Mouse (Mus musculus): Measurements from ENCODE around the gene Olfr370. TPM values are rescaled to one million over a fixed set of nuclear protein-coding genes. Genes with fewer than 3 reads are reported as not detected.
"Not testable (repeated sequence)": the region's sequence is repeated elsewhere in the genome, so short reads cannot be mapped to it uniquely, and the experiment has no call there.

Olfr370 gene
- not detected for total RNA-seq (2021)
- long read RNA-seq, experiment 1, result 0 reads
- long read RNA-seq, experiment 2, result 0 reads

- no peak for DNase-seq
These were observed at the start of gene Olfr370 for GRCm38 (mm10) chr8:83535736-83536135. Olfr370 (plus strand) TSS chr8:83535780.

- DNase-seq, result peak; percentile 5
These were observed 23.9 kb upstream of the Olfr370 start for GRCm38 (mm10) chr8:83511696-83512095.

DNA sequence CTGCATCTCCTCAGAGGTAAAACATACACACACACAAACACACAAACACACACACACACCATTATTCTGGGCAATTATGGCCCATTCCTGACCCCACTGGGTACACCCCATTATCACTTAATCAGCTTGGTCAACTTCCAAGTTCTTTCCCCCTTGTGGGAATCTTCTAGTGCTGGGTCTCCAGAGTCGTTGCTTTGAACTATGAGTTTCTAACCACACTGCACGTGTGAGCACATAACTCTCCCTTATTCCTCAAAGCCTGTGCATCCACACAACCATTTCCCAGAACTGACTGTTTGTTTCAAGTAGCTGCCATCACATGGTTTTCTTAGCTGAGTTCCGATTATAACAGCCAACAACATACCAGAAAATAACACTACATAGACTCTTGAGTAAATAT lies 15.1 kb upstream of the Olfr370 start:
- DNase-seq, result no peak

GRCm38 (mm10) chr8:83520907-83521306 lies 14.7 kb upstream of the Olfr370 start:
- not testable (repeated sequence) for DNase-seq

DNA sequence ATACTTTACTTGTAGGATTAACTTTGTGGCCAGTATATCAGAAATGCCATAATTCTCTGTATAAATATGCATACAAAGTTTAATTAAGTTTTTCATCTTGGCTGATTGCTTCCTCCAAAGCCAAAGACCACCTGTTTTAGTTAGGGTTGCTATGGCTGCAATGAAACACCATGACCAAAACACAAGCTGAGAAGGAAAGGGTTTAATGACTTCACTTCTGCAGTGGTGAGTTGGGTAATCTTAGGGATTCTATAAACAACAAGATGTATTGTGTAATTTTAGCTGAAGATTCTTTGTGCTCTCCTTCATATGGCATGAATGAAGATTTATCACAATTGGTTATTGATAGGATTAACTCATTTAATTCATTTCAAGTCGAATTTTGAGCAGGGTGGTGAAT lies 14.3 kb upstream of the Olfr370 start:
- no peak for DNase-seq

GRCm38 (mm10) chr8:83534802-83535201 lies 778 bp upstream of the Olfr370 start:
- DNase-seq, result no peak

GRCm38 (mm10) chr8:83562669-83563068 lies 27.1 kb downstream of the Olfr370 start:
- DNase-seq, result no peak

GRCm38 (mm10) chr8:83563246-83563645 lies 27.7 kb downstream of the Olfr370 start:
- DNase-seq, result no peak

GRCm38 (mm10) chr8:83565731-83566375 lies 30.3 kb downstream of the Olfr370 start:
- peak; percentile 21 for DNase-seq

DNA sequence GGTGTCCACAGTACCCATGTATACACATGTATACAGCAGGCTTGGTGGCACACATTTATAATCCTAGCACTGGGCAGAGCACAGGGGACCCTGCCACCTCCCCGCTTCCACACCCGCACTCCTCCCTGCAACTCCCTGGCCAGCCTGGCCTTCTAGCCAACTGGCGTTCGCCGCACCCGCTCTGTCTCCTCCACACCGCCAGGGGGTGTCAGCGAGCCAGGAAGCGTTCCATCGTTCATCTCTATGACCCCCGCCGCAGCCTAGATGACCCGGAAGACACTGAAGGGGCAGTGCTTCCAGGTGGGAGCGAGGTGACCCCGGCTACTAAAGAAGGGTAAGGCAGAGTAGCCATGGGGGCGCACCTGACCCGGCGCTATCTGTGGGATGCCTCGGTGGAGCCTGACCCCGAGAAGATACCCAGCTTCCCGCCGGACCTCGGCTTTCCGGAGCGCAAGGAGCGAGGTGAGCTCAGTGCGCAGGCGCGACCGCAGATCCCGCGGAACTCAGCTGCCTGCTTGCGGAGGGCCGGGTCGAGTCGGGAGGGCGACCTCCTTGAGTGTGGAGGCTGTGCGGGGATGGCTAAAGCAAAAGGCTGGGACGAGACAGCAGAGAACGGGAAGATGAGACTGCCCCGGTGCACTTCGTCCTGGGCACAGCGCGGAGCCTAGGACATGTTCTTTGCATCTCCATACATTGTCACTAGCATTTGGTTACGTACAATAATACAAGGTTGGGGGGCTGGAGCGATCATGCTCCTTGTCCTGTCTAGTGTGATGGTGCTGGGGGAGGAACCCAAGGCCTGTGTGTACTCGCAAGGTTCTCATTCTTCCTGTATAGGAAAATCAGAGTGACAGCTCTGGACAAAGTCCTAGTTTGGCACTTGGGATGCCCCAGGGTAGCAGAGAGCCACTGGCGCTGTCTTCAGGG lies 31.2 kb downstream of the Olfr370 start, which contains the start of gene Ndufb7:
Gene Ndufb7, plus strand, starts transcription at position 203 of the 927 bp plus-strand sequence.
- peak; percentile 98 for DNase-seq

DNA sequence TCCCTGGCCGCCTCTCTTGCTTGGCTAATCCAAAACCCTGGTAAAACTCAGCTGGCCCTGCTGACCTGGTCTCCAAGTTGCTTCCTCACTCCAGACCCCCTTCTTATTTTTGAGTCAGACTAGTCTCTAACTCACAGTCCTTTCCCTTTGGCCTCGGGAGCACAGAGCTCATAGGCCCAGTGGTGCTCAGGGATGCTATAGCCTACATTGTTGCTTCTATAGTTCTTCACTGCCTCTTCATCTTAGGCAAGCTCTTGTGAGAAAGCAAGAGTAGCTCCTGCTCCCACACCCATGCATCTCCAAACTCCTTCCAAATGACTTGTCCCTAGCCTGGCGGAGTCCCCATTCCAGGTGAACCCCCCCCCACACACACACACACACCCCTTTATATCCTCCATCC lies 32.1 kb downstream of the Olfr370 start:
- DNase-seq, result no peak

DNA sequence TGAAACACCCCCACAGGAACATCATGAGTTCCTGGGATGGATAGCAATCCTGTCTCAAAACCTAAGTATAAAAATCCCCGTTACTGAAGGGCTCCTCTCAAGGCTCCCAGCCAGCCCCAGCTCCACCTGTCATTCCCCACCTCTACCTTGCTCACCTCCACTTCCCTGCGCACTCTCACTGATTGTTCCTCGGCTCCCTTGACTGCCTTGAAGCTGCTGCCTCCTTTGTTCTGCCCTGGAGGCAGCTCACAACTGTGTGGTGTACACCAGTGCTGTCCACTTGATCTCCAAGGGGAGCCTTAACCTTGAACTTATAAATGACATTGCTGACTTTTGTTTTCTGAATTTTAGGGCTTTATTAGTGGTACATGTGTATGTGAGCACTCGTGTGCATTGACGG lies 32.5 kb downstream of the Olfr370 start:
- DNase-seq, result no peak

GRCm38 (mm10) chr8:83568755-83569154 lies 33.2 kb downstream of the Olfr370 start:
- DNase-seq, result no peak

DNA sequence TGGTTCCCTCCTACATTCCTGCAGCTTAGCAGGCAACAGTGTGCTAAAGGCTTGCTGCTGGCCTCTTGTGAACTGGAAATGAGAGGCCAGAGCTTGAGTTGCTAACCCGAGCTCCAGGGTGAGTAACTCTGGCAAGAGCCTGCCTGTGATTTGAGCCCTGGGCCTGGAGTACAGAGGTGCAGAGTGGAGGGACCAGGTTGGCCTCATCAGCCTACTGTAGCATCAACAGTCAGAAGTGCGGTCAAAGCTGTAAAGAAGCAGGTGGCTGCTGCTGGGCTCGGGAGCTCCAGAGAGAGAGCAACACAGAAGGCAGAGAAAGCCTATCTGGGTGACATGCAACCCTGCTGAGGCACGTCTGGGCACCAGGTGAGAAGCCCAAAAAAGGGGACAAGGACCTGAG lies 33.6 kb downstream of the Olfr370 start:
- no peak for DNase-seq

DNA sequence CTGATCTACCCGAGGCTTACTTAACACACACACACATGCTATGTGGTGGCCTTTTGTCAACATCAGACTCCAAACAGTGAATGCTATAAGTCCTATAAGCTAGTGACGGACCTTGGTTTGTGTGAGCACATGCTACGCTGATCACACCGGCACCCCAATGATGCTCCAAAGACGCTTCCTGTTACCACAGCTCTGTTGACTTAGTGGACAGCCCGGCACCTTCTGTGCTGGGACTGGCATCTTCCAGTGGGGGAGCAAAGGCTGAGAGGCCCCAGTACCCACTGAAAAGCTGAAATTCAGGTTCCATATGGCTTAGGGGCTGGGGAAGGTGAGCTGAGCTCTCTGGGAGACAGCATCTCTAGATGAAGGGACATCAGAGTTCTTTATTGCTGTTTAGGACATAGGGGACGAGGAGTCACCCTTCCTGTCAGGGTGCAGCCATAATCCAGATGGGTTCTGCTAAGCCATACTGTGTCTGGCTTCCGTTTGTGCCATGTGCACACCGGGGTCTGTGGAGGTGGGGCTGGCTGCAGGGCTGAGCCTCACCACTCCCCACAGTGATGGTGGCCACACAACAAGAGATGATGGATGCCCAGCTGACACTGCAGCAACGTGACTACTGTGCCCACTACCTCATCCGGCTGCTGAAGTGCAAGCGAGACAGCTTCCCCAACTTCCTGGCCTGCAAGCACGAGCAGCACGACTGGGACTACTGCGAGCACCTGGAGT lies 34.9 kb downstream of the Olfr370 start:
- DNase-seq, result no peak

GRCm38 (mm10) chr8:83571001-83571340 lies 35.4 kb downstream of the Olfr370 start:
- not testable (repeated sequence) for DNase-seq

- DNase-seq, result no peak
These were observed 36.2 kb downstream of the Olfr370 start for GRCm38 (mm10) chr8:83571791-83572190.

DNA sequence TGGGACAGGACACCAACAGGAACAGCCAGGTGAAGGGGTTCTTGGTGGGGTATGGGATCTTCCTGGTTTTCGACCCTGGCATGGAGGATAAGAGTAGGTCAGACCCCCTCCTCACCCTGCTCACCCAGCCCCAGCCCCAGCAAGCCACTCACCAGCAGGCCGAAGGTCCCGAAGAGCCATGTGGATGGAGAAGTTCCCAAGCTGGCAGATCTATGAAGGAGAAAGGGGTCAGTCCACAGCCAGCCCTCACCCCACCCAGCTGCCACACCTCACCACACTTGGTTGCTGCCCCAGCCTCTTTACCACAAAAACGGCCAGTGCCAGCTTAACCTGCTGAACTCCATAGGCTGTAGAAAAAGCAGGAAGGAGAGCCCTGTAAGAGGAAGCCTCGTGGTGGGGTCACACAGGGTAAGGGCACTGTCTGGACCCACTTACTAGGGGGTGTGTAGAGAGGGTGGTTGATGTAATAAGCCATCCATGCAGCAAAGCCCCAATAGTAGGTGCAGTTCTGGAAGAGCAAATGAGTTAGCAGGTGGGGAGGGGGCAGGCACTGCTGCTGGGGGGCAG lies 36.7 kb downstream of the Olfr370 start:
- no peak for DNase-seq

- peak; percentile 51 for DNase-seq
These were observed 37.7 kb downstream of the Olfr370 start for GRCm38 (mm10) chr8:83573140-83573875.

DNA sequence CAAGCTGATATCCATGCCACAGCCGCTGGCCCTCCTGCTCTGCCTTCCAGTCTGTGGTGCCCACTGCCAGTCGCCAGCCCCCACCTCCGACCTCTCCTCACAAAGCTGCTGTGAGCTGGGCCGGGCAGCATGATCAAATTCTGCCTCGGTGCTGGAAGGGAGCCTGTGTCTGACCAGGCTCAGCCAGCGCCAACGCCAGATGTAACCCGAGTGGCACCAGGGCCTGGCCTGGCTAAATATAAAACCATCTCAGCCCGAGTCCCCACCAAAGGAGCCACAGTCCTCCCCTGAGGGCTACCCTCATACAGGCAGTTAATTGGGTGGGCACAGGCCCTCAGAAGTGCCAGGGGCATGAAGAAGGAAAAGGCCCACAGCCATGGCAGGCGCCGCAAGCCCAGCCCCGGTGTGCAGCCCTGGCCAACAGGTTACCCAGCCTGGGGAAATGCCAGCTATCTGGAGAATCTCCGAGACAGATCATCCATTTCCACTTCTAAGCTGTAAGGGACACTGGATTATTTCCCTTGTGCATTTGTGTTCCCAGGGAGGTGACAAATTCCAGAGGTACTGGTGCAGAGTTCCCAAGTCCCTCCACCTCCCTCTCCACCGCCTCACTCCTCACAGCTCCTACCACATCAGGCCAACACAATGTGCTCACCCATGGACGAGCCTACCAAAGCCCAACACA lies 39.2 kb downstream of the Olfr370 start:
- DNase-seq, result peak; percentile 19
